Mouse (Mus musculus): Measurements from ENCODE around the gene Arpc3. TPM values are rescaled to one million over a fixed set of nuclear protein-coding genes. Genes with fewer than 3 reads are reported as not detected.

The Arpc3 gene
- polyA plus RNA-seq, 1 experiment from 2014 or later = 122 TPM

DNA sequence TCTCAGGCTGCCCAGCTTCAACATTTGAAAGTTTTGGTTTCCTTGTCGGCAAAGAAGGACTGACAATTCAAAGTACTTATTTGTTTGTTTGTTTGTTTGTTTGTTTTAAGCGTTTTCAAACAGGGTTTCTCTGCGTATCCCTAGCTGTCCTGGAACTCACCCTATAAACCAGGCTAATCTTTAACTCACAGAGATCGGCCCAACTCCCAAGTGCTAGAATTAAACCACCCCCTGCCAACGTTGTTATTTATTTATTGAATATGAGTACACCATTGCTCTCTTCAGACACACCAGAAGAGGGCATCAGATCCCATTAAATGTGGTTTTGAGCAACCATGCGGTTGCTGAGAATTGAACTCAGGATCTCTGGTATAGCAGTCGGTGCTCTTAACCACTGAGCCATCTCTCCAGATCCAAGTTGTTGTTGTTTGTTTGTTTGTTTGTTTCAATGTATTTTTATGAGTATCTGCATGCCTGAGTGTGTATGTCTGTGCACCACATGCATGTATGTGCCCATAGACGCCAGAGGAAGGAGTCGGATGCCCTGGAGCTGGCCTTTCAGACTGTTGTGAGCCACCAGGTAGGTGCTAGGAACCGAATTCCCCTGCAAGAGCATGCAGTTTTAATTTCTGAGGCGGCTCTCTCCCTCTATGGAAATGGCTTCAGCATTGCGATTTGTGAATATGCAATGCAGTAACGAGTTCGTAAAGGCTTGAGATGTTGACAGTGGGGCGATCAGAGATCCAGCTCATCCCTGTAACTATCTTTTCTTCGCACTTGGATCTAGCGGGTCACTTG, 29.8 kb downstream of the Arpc3 start, which contains the start of gene Anapc7:
Gene Anapc7, plus strand, starts transcription at position 423 of the 798 bp plus-strand sequence.
- H3K4me1 ChIP-seq (replicated peaks; ENCODE audit: control insufficient read depth, insufficient read depth, low read length) = peaks cover 11% of the 10 kb centered on the region; the same call in 1 of the 2 replicates
- H3K27me3 ChIP-seq (replicated peaks; ENCODE audit: control insufficient read depth, insufficient read depth, low read length) = no peaks in the 10 kb centered on the region
- H3K27ac ChIP-seq (ENCODE audit: low read depth, low read length) = peak within 1 kb of the TSS; percentile 54
- peak within 1 kb of the TSS; percentile 93 for H3K4me2 ChIP-seq
- H3K9ac ChIP-seq (ENCODE audit: low read depth, low read length) = peak within 1 kb of the TSS; percentile 94
- peak; percentile 11; the same call in 1 of the 2 replicates for ATAC-seq (replicated peaks; ENCODE audit: low FRiP score)
- no peaks in the 10 kb centered on the region for H3K36me3 ChIP-seq (ENCODE audit: control insufficient read depth, insufficient read depth, low read length)
- H3K9me3 ChIP-seq (ENCODE audit: control insufficient read depth, low read length) = no peaks in the 10 kb centered on the region
- H3K4me3 ChIP-seq (ENCODE audit: low read depth, low read length) = peak within 1 kb of the TSS; percentile 99
- WGBS = 15% methylated on average over 17 of the region's 17 CpGs
- no peak for DNase-seq (ENCODE audit: low spot score)

DNA sequence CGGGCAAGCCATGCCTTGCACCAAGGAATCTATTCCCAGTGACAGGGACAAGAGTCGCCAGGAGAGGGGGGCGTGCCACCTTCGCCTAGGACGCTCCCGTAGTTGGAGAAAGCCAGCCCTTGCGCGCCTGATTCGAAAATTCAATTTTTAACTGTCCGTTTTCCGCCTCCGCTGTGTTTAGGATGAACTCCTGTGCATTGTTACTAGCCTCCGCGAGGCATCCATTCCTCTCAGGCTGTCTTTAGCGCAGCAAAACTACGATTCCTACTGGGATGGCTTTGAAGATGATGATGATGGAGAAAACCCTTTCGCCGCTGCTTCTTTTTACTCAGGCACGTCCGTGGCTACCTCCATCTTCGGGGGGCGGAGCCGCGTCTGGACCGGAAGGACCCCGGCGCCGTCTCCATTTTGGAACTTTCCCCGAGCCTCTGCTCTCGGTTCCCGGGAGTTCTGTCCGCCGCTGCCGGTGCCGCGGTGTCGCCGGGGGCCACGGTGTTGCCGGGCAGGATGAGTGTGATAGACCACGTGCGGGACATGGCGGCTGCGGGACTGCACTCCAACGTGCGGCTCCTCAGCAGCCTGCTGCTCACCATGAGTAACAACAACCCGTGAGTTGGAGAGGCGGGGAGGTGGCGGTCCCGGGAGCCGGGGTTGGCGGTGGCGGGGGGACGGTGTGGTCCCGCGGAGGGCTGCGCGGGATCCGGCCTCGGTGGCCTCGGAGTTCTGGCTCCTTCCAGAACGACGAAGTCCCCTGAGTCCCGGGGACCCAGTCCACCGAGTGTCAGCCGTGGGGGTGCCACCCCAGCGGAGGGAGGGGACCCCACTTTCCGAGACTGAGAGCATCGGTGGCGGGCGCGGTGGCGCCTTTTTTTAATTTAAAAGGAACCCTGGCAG, 30.6 kb downstream of the Arpc3 start:
- H3K4me3 ChIP-seq (ENCODE audit: low read depth, low read length) = peak overlapping the region; percentile 99
- peak; percentile 90 for DNase-seq (ENCODE audit: low spot score)
- peaks cover 11% of the 10 kb centered on the region; the same call in 1 of the 2 replicates for H3K4me1 ChIP-seq (replicated peaks; ENCODE audit: control insufficient read depth, insufficient read depth, low read length)
- no peaks in the 10 kb centered on the region for H3K9me3 ChIP-seq (ENCODE audit: control insufficient read depth, low read length)
- H3K4me2 ChIP-seq = peak overlapping the region; percentile 93
- no peaks in the 10 kb centered on the region for H3K27me3 ChIP-seq (replicated peaks; ENCODE audit: control insufficient read depth, insufficient read depth, low read length)
- H3K27ac ChIP-seq (ENCODE audit: low read depth, low read length) = peak overlapping the region; percentile 54
- ATAC-seq (replicated peaks; ENCODE audit: low FRiP score) = peak; percentile 83
- under 1% methylated on average over 73 of the region's 73 CpGs for WGBS
- H3K9ac ChIP-seq (ENCODE audit: low read depth, low read length) = peak overlapping the region; percentile 94
- H3K36me3 ChIP-seq (ENCODE audit: control insufficient read depth, insufficient read depth, low read length) = no peaks in the 10 kb centered on the region

DNA sequence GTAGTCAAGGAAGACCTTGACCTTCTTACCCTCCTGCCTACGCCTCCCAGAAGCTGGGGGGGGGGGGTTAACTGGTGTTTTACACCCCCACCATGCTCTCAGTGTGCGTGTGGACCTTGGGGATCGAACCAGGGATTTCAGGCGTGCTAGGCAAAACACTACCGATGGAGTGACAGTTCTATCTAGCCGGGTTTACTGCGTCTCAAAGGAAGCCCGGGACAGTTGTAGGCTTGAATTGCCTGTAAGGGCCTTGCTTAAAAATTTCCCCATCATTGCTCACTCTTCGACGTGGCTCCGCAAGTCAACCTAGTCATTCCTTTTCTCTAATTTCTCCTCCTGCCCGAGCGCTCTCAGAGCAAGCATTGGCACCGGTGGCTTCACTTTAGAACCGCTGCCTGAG, 31.4 kb downstream of the Arpc3 start:
- peak overlapping the region; percentile 93 for H3K4me2 ChIP-seq
- H3K27me3 ChIP-seq (replicated peaks; ENCODE audit: control insufficient read depth, insufficient read depth, low read length) = no peaks in the 10 kb centered on the region
- peak overlapping the region; percentile 94 for H3K9ac ChIP-seq (ENCODE audit: low read depth, low read length)
- 0 out of 2 replicates have a peak, but pooled peaks have one; percentile 10 for ATAC-seq (replicated peaks; ENCODE audit: low FRiP score)
- 21% methylated on average over 15 of the region's 15 CpGs for WGBS
- peak overlapping the region; percentile 54; the same call in 1 of the 2 replicates for H3K27ac ChIP-seq (ENCODE audit: low read depth, low read length)
- H3K4me3 ChIP-seq (ENCODE audit: low read depth, low read length) = peak overlapping the region; percentile 99
- no peaks in the 10 kb centered on the region for H3K9me3 ChIP-seq (ENCODE audit: control insufficient read depth, low read length)
- peaks cover 2% of the 10 kb centered on the region; the same call in 1 of the 2 replicates for H3K36me3 ChIP-seq (ENCODE audit: control insufficient read depth, insufficient read depth, low read length)
- no peak for DNase-seq (ENCODE audit: low spot score)
- H3K4me1 ChIP-seq (replicated peaks; ENCODE audit: control insufficient read depth, insufficient read depth, low read length) = peaks cover 11% of the 10 kb centered on the region; the same call in 1 of the 2 replicates

DNA sequence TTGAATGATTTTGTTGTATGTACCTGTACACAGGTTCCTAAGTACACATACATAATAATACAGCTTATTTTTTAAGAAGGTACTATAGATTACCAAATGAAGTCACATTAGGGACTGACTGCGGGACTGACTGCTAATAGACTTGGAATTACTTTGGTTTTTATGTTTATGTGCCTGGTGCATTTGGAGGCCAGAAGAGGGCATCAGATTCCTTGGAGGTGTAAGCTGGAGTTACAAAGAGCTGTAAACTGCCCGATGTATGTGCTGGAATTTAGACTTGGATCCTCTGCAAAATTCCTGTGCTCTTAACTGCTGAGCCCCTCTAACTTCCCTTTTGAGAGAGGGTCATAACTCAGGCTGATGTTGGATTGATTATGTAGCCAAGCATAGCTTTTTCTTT, 33.9 kb downstream of the Arpc3 start:
- 90% methylated on average over 2 of the region's 2 CpGs for whole genome bisulfite sequencing
- Histone ChIP-seq H3K4me1 (replicated peaks; ENCODE audit: control insufficient read depth, insufficient read depth, low read length) (peaks cover 11% of the 10 kb centered on the region; the same call in 1 of the 2 replicates), H3K36me3 (ENCODE audit: control insufficient read depth, insufficient read depth, low read length) (peaks cover 12% of the 10 kb centered on the region), H3K4me2 (no peak overlapping the region), H3K4me3 (ENCODE audit: low read depth, low read length) (no peak overlapping the region), H3K27ac (ENCODE audit: low read depth, low read length) (no peak overlapping the region), H3K27me3 (replicated peaks; ENCODE audit: control insufficient read depth, insufficient read depth, low read length) (no peaks in the 10 kb centered on the region), H3K9ac (ENCODE audit: low read depth, low read length) (no peak overlapping the region), H3K9me3 (ENCODE audit: control insufficient read depth, low read length) (no peaks in the 10 kb centered on the region)
- ATAC-seq (replicated peaks; ENCODE audit: low FRiP score) = no peak
- no peak for DNase-seq (ENCODE audit: low spot score)

DNA sequence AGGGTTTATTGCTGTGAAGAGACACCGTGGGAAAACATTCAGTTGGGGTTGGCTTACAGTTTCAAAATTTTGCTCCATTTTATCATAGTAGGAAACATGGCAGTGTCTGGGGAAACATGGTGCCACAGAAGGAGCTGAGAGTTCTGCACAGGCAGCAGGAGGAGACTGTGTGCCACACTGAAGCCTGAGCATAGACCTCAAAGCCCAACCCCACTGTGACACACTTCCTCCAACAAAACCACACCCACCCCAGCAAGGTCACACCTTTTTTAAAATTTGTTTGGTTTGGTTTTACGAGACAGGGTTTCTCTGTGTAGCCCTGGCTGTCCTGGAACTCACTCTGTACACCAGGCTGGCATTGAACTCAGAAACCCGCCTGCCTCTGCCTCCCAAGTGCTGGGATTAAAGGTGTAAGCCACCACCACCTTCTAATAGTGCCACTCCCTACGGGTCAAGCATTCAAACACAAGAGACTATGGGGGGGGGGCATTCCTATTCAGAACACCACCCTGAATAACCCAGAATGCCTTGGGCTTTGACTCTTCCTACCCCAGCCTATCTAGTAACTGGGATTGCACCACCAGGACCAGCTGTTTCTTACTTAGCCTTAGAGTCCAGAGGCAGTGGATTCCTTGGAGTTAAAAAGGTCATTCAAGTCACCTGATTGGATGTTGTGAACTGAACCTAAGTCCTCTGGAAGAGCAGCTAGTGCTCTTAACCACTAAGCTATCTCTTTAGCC, 38.5 kb downstream of the Arpc3 start:
- Histone ChIP-seq H3K9me3 (ENCODE audit: control insufficient read depth, low read length) (no peaks in the 10 kb centered on the region), H3K9ac (ENCODE audit: low read depth, low read length) (no peak overlapping the region), H3K4me3 (ENCODE audit: low read depth, low read length) (no peak overlapping the region), H3K4me2 (no peak overlapping the region), H3K27ac (ENCODE audit: low read depth, low read length) (no peak overlapping the region), H3K27me3 (replicated peaks; ENCODE audit: control insufficient read depth, insufficient read depth, low read length) (no peaks in the 10 kb centered on the region), H3K4me1 (replicated peaks; ENCODE audit: control insufficient read depth, insufficient read depth, low read length) (no peaks in the 10 kb centered on the region), H3K36me3 (ENCODE audit: control insufficient read depth, insufficient read depth, low read length) (peaks cover 39% of the 10 kb centered on the region)
- ATAC-seq (replicated peaks; ENCODE audit: low FRiP score) = no peak
- 82% methylated on average over 4 of the region's 4 CpGs for WGBS
- no peak for DNase-seq (ENCODE audit: low spot score)

DNA sequence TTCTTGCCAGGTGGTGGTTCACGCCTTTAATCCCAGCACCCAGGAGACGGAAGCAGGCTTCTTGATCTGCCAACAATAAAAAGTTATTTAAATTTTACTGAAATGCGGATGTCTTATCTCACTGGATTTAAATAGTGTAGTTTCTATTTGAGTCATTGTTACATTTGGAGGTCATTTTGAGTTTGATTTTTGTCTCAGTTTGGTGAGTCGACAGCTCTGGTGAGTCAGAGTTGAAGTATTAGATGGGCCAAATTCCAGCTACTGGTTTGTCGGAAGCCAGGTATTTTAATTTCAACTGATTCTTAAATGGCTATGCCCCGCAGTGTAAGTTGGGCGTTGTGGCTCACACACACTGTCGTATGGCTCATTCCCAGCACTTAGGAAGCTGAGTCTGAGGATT, 39.5 kb downstream of the Arpc3 start:
- Histone ChIP-seq H3K27me3 (replicated peaks; ENCODE audit: control insufficient read depth, insufficient read depth, low read length) (no peaks in the 10 kb centered on the region), H3K9me3 (ENCODE audit: control insufficient read depth, low read length) (no peaks in the 10 kb centered on the region), H3K4me1 (replicated peaks; ENCODE audit: control insufficient read depth, insufficient read depth, low read length) (no peaks in the 10 kb centered on the region), H3K27ac (ENCODE audit: low read depth, low read length) (no peak overlapping the region), H3K9ac (ENCODE audit: low read depth, low read length) (no peak overlapping the region), H3K4me3 (ENCODE audit: low read depth, low read length) (no peak overlapping the region), H3K36me3 (ENCODE audit: control insufficient read depth, insufficient read depth, low read length) (peaks cover 47% of the 10 kb centered on the region), H3K4me2 (no peak overlapping the region)
- DNase-seq (ENCODE audit: low spot score) = no peak
- 94% methylated on average over 8 of the region's 8 CpGs for WGBS
- ATAC-seq (replicated peaks; ENCODE audit: low FRiP score) = no peak

DNA sequence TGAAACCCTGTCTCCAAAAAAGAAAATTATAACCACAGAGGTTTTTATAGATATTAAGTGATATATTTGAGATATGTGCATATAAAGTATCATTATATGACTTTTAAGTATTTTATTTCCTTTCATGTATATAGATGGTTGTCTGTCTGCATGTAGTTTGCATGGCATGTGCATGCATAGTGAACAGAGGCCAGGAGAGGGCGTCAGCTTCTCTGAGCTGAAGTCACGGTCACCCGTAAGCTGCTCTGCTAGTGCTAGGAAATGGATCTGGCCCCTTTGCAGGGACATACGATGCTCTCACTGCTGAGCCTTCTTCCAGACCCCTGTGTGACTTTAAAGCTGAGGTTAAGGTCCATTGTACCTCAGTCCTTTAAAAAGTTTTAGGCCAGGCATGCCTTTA, 42.9 kb downstream of the Arpc3 start:
- no peak overlapping the region for H3K4me2 ChIP-seq
- no peak overlapping the region for H3K9ac ChIP-seq (ENCODE audit: low read depth, low read length)
- no peak overlapping the region for H3K4me3 ChIP-seq (ENCODE audit: low read depth, low read length)
- WGBS = 83% methylated on average over 4 of the region's 4 CpGs
- no peak overlapping the region for H3K27ac ChIP-seq (ENCODE audit: low read depth, low read length)
- ATAC-seq (replicated peaks; ENCODE audit: low FRiP score) (no peak), DNase-seq (ENCODE audit: low spot score) (no peak)
- H3K36me3 ChIP-seq (ENCODE audit: control insufficient read depth, insufficient read depth, low read length) = peaks cover 72% of the 10 kb centered on the region
- no peaks in the 10 kb centered on the region for H3K9me3 ChIP-seq (ENCODE audit: control insufficient read depth, low read length)
- H3K27me3 ChIP-seq (replicated peaks; ENCODE audit: control insufficient read depth, insufficient read depth, low read length) = no peaks in the 10 kb centered on the region
- H3K4me1 ChIP-seq (replicated peaks; ENCODE audit: control insufficient read depth, insufficient read depth, low read length) = no peaks in the 10 kb centered on the region

Data from liver, embryonic 11.5 days (tissue).